In the genomic region with DNA sequence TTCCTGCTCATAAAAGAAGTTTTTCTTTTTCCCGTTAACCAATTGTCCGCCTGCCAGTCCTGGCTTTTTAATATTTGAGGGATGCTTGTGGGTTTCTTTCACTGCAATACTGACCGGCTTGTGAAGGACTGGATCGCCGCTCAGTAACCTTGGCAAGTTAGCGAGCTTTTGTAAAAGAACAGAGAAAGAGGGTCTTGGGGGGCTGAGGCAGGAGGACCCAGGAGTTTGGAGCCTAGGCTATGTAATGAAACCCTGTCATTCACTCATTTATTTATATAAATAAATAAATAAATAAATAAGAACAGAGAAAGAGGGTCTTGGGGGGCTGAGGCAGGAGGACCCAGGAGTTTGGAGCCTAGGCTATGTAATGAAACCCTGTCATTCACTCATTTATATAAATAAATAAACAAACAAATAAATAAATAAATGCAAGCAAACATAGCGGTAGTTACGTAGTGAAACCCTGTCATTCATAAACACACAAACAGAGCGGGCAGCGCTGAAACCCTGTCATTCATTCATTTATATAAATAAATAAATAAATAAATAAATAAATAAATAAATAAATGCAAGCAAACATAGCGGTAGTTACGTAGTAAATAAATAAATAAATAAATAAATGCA, we compare ENCODE assay signal across 8 mouse cellular contexts. TPM values are rescaled to one million over a fixed set of nuclear protein-coding genes. Genes with fewer than 3 reads are reported as not detected.
DNase-seq lines count a peak whose midpoint lies in the region; ATAC-seq and TF ChIP-seq lines count a peak whose summit lies in the region.
"Not testable (repeated sequence)": the region's sequence is repeated elsewhere in the genome, so short reads cannot be mapped to it uniquely, and the experiment has no call there.

No protein-coding gene starts in this region.

- peak overlapping the region; percentile 66 for H3K27ac ChIP-seq in embryonic fibroblast, embryonic 13.5 days (ENCODE audit: insufficient read depth, low read length)
- peak overlapping the region; percentile 95 for H3K27ac ChIP-seq in heart, embryonic 10.5 days
- H3K27ac ChIP-seq in hindbrain, postnatal 0 days = peak overlapping the region; percentile 90
- peak overlapping the region; percentile 91 for H3K27ac ChIP-seq in left cerebral cortex, adult 2 months
- H3K27ac ChIP-seq in lung, embryonic 14.5 days (ENCODE audit: low read depth) = peak overlapping the region; percentile 89
- H3K27ac ChIP-seq in midbrain, postnatal 0 days (ENCODE audit: low read depth, low read length) = peak overlapping the region; percentile 70
- H3K27ac ChIP-seq in testis, adult 2 months (ENCODE audit: control insufficient read depth, insufficient read depth, low read depth, low read length) = peak overlapping the region; percentile 92

- not testable (repeated sequence) for H3K36me3 ChIP-seq in heart, embryonic 10.5 days; hindbrain, postnatal 0 days (ENCODE audit: insufficient read depth, low read length); lung, embryonic 14.5 days (ENCODE audit: insufficient read depth); midbrain, postnatal 0 days (ENCODE audit: insufficient read depth, low read length); testis, adult 2 months (ENCODE audit: control insufficient read depth, insufficient read depth, low read length)

- peak; percentile 75 for ATAC-seq in hindbrain, postnatal 0 days
- peak; percentile 82 for ATAC-seq in lung, embryonic 14.5 days (ENCODE audit: insufficient read depth)
- peak; percentile 64 for ATAC-seq in midbrain, postnatal 0 days (ENCODE audit: low FRiP score)

- H3K9ac ChIP-seq in hindbrain, postnatal 0 days (replicated peaks; ENCODE audit: low read length) = peak overlapping the region; percentile 67
- peak overlapping the region; percentile 60 for H3K9ac ChIP-seq in lung, embryonic 14.5 days
- peak overlapping the region; percentile 48 for H3K9ac ChIP-seq in midbrain, postnatal 0 days (replicated peaks; ENCODE audit: low read length, poor library complexity, severe bottlenecking)

- peak overlapping the region; percentile 89 for H3K4me2 ChIP-seq in hindbrain, postnatal 0 days (ENCODE audit: low read depth, low read length)
- H3K4me2 ChIP-seq in lung, embryonic 14.5 days = peak overlapping the region; percentile 73
- peak overlapping the region; percentile 51 for H3K4me2 ChIP-seq in midbrain, postnatal 0 days (ENCODE audit: low read depth, low read length, poor library complexity, severe bottlenecking)

- DNase-seq in brain, adult 2 months (ENCODE audit: low read depth, low spot score) = peak; percentile 30
- not testable (repeated sequence) for DNase-seq in heart, embryonic 10.5 days (ENCODE audit: low spot score); left cerebral cortex, adult 2 months (ENCODE audit: extremely low spot score in 1 of 2, low spot score in 2 of 2); lung, embryonic 14.5 days
- DNase-seq in hindbrain, postnatal 0 days (ENCODE audit: low spot score) = peak; percentile 14
- DNase-seq in midbrain, postnatal 0 days (ENCODE audit: low spot score) = peak; percentile 25

- H3K9me3 ChIP-seq in heart, embryonic 10.5 days; hindbrain, postnatal 0 days (ENCODE audit: low read length); lung, embryonic 14.5 days (ENCODE audit: low read depth, low read length); midbrain, postnatal 0 days (ENCODE audit: low read length): not testable (repeated sequence)

- H3K27me3 ChIP-seq in heart, embryonic 10.5 days (ENCODE audit: insufficient read depth, poor library complexity, severe bottlenecking); hindbrain, postnatal 0 days (ENCODE audit: insufficient read depth, low read length); lung, embryonic 14.5 days (ENCODE audit: insufficient read depth, low read length); midbrain, postnatal 0 days (ENCODE audit: insufficient read depth, low read length); testis, adult 2 months (ENCODE audit: control insufficient read depth, insufficient read depth, low read length): not testable (repeated sequence)

- TF ChIP-seq POLR2A in embryonic fibroblast, embryonic 13.5 days (IDR thresholded peaks at IDR 0.05; ENCODE audit: low read depth, low read length); testis, adult 2 months (IDR thresholded peaks at IDR 0.05; ENCODE audit: control insufficient read depth, low read depth, low read length): not testable (repeated sequence)

- intact Hi-C loops in left cerebral cortex, adult 2 months (cut with DNase I) = loop anchor here (1.0 to 10.0 kb wide), 3 partner anchors 61 to 889 kb away; a partner anchor contains a TSS

- WGBS in heart, embryonic 10.5 days = 14% methylated on average over 12 of the region's 12 CpGs
- WGBS in hindbrain, postnatal 0 days = 15% methylated on average over 12 of the region's 12 CpGs
- WGBS in lung, embryonic 14.5 days = 14% methylated on average over 12 of the region's 12 CpGs
- 13% methylated on average over 12 of the region's 12 CpGs for WGBS in midbrain, postnatal 0 days

- not testable (repeated sequence) for TF ChIP-seq CTCF in embryonic fibroblast, embryonic 13.5 days (IDR thresholded peaks at IDR 0.05; ENCODE audit: borderline replicate concordance, insufficient read depth, low read length); hindbrain, postnatal 0 days (IDR thresholded peaks at IDR 0.05; ENCODE audit: low read depth); left cerebral cortex, adult 2 months (IDR thresholded peaks at IDR 0.05); lung, embryonic 14.5 days (IDR thresholded peaks at IDR 0.05; ENCODE audit: low read depth); midbrain, postnatal 0 days (IDR thresholded peaks at IDR 0.05); testis, adult 2 months (IDR thresholded peaks at IDR 0.05; ENCODE audit: control insufficient read depth, insufficient read depth, insufficient replicate concordance, low read depth, low read length)

- not testable (repeated sequence) for H3K4me1 ChIP-seq in embryonic fibroblast, embryonic 13.5 days (ENCODE audit: control insufficient read depth, insufficient read depth, low read length); hindbrain, postnatal 0 days (ENCODE audit: insufficient read depth, low read length); lung, embryonic 14.5 days (ENCODE audit: insufficient read depth); midbrain, postnatal 0 days (ENCODE audit: insufficient read depth, low read length); testis, adult 2 months (ENCODE audit: control insufficient read depth, insufficient read depth, low read length)
- H3K4me1 ChIP-seq in heart, embryonic 10.5 days = peaks cover 13% of the 10 kb centered on the region

- H3K4me3 ChIP-seq in embryonic fibroblast, embryonic 13.5 days (ENCODE audit: insufficient read depth, low read length) = peak overlapping the region; percentile 73
- peak overlapping the region; percentile 85 for H3K4me3 ChIP-seq in heart, embryonic 10.5 days
- H3K4me3 ChIP-seq in hindbrain, postnatal 0 days (ENCODE audit: low read length) = peak overlapping the region; percentile 71
- H3K4me3 ChIP-seq in left cerebral cortex, adult 2 months = peak overlapping the region; percentile 83
- H3K4me3 ChIP-seq in lung, embryonic 14.5 days (ENCODE audit: low read depth, low read length) = peak overlapping the region; percentile 65
- H3K4me3 ChIP-seq in midbrain, postnatal 0 days (ENCODE audit: low read depth, low read length) = peak overlapping the region; percentile 48
- peak overlapping the region; percentile 99 for H3K4me3 ChIP-seq in testis, adult 2 months (ENCODE audit: control insufficient read depth, low read depth, low read length)

RNA-seq across cellular contexts. Expression of a gene that starts 0.4 kb away (rescaled TPM):
- 14.1 and 17.9 TPM in 2 replicates for polyA plus RNA-seq in embryonic fibroblast, embryonic 13.5 days (2011; ENCODE audit: insufficient read length, low read depth, missing spikeins)
- 22.6 and 23.5 TPM in 2 replicates for polyA plus RNA-seq in heart, embryonic 10.5 days (2016; fragmentation: Nextera tagmentation; extraction: Ambion mirVana)
- 4.7 and 6.3 TPM in 2 replicates for total RNA-seq in hindbrain, postnatal 0 days (2014; rRNA removed)
- 15.6 and 19.5 TPM in 2 replicates for polyA plus RNA-seq in hindbrain, postnatal 0 days (2015; fragmentation: Nextera tagmentation; extraction: Ambion mirVana)
- 10 to 100 TPM; 11.2 to 12.3 TPM for total RNA-seq in left cerebral cortex, adult 2 months (2021)
- polyA plus RNA-seq in lung, embryonic 14.5 days (2014; fragmentation: Nextera tagmentation; extraction: Ambion mirVana) = 20.1 and 21.0 TPM in 2 replicates
- 3.8 and 7.5 TPM in 2 replicates for total RNA-seq in midbrain, postnatal 0 days (2014; rRNA removed)
- polyA plus RNA-seq in midbrain, postnatal 0 days (2015; fragmentation: Nextera tagmentation; extraction: Ambion mirVana) = 14.1 and 14.4 TPM in 2 replicates
- polyA plus RNA-seq in testis, adult 2 months (2012; rRNA removed) = 4.2 and 4.5 TPM in 2 replicates

Comparison
In these comparisons a context has a peak if more than half of its experiments do, and no peak if none do; other contexts are left out.
1. H3K4me3 ChIP-seq: peak in every context shown above with its lines; median percentile 99 in testis, adult 2 months; 85 in heart, embryonic 10.5 days; 83 in left cerebral cortex, adult 2 months; 73 in embryonic fibroblast, embryonic 13.5 days; 71 in hindbrain, postnatal 0 days; 65 in lung, embryonic 14.5 days; 48 in midbrain, postnatal 0 days.